Comparison of ENCODE assay signal across 8 mouse cellular contexts in genomic region chr5:23782051-23782810, GRCm38 (mm10). TPM values are rescaled to one million over a fixed set of nuclear protein-coding genes. Genes with fewer than 3 reads are reported as not detected.
DNase-seq lines count a peak whose midpoint lies in the region; ATAC-seq and TF ChIP-seq lines count a peak whose summit lies in the region.

No protein-coding gene starts in this region.

- H3K4me3 ChIP-seq in lung, embryonic 14.5 days (ENCODE audit: low read depth, low read length): peak overlapping the region; percentile 94
- H3K4me3 ChIP-seq in embryonic facial prominence, embryonic 14.5 days (ENCODE audit: low read depth, low read length): peak overlapping the region; percentile 92
- H3K4me3 ChIP-seq in limb, embryonic 11.5 days (ENCODE audit: low read depth, low read length): peak overlapping the region; percentile 80
- H3K4me3 ChIP-seq in stomach, embryonic 14.5 days (ENCODE audit: low read depth, low read length): peak overlapping the region; percentile 90

- H3K9me3 ChIP-seq in lung, embryonic 14.5 days (ENCODE audit: low read depth, low read length): no peaks in the 10 kb centered on the region
- H3K9me3 ChIP-seq in embryonic facial prominence, embryonic 14.5 days (ENCODE audit: control insufficient read depth, low read length): no peaks in the 10 kb centered on the region
- no peaks in the 10 kb centered on the region for H3K9me3 ChIP-seq in limb, embryonic 11.5 days (ENCODE audit: control insufficient read depth, low read length)
- no peaks in the 10 kb centered on the region for H3K9me3 ChIP-seq in stomach, embryonic 14.5 days (ENCODE audit: control insufficient read depth, low read depth, low read length)

- H3K27ac ChIP-seq in lung, embryonic 14.5 days (ENCODE audit: low read depth): no peak overlapping the region
- no peak overlapping the region for H3K27ac ChIP-seq in embryonic facial prominence, embryonic 14.5 days (replicated peaks; ENCODE audit: low read depth, low read length)
- no peak overlapping the region for H3K27ac ChIP-seq in limb, embryonic 11.5 days (replicated peaks; ENCODE audit: low read depth, low read length)
- no peak overlapping the region for H3K27ac ChIP-seq in stomach, embryonic 14.5 days (ENCODE audit: low read length)

- peak overlapping the region; percentile 87 for H3K9ac ChIP-seq in lung, embryonic 14.5 days
- H3K9ac ChIP-seq in embryonic facial prominence, embryonic 14.5 days (ENCODE audit: low read depth, low read length): peak overlapping the region; percentile 89
- H3K9ac ChIP-seq in limb, embryonic 11.5 days (ENCODE audit: low read length): peak overlapping the region; percentile 90
- H3K9ac ChIP-seq in stomach, embryonic 14.5 days (replicated peaks; ENCODE audit: low read depth, low read length): peak overlapping the region; percentile 78

- intact Hi-C loops in gastrocnemius, postnatal 36 days (cut with DNase I): no loop called here

- no peaks in the 10 kb centered on the region for H3K27me3 ChIP-seq in lung, embryonic 14.5 days (ENCODE audit: insufficient read depth, low read length)
- H3K27me3 ChIP-seq in embryonic facial prominence, embryonic 14.5 days (replicated peaks; ENCODE audit: control insufficient read depth, insufficient read depth, low read length): no peaks in the 10 kb centered on the region
- no peaks in the 10 kb centered on the region for H3K27me3 ChIP-seq in limb, embryonic 11.5 days (ENCODE audit: control insufficient read depth, insufficient read depth, low read length)
- no peaks in the 10 kb centered on the region for H3K27me3 ChIP-seq in stomach, embryonic 14.5 days (ENCODE audit: control insufficient read depth, insufficient read depth, low read length)

- no peak for TF ChIP-seq CTCF in lung, embryonic 14.5 days (IDR thresholded peaks at IDR 0.05; ENCODE audit: low read depth)

- DNase-seq in lung, embryonic 14.5 days: peak; percentile 57
- DNase-seq in lung, postnatal 10 days: no peak
- DNase-seq in embryonic facial prominence, embryonic 14.5 days (ENCODE audit: low spot score): no peak
- DNase-seq in limb, embryonic 11.5 days (ENCODE audit: low spot score): no peak
- no peak for DNase-seq in gastrocnemius, adult 8-10 months (ENCODE audit: low spot score in 2 of 2)
- DNase-seq in gastrocnemius, postnatal 36 days: no peak
- no peak for DNase-seq in adrenal gland, postnatal 4 days (ENCODE audit: low spot score in 2 of 2)

- peaks cover 5% of the 10 kb centered on the region; the same call in 1 of the 2 replicates for H3K4me1 ChIP-seq in lung, embryonic 14.5 days (ENCODE audit: insufficient read depth)
- H3K4me1 ChIP-seq in embryonic facial prominence, embryonic 14.5 days (ENCODE audit: control insufficient read depth, insufficient read depth, low read length): peaks cover 17% of the 10 kb centered on the region
- H3K4me1 ChIP-seq in limb, embryonic 11.5 days (ENCODE audit: control insufficient read depth, insufficient read depth, low read length): peaks cover 10% of the 10 kb centered on the region
- peaks cover 13% of the 10 kb centered on the region; the same call in 1 of the 2 replicates for H3K4me1 ChIP-seq in stomach, embryonic 14.5 days (ENCODE audit: control insufficient read depth, insufficient read depth, low read length)

- ATAC-seq in lung, embryonic 14.5 days (ENCODE audit: insufficient read depth): no peak
- no peak for ATAC-seq in embryonic facial prominence, embryonic 14.5 days (ENCODE audit: low read depth)
- ATAC-seq in limb, embryonic 11.5 days (ENCODE audit: insufficient number of reproducible peaks, low FRiP score, low TSS enrichment, low read depth): no peak
- ATAC-seq in stomach, embryonic 14.5 days (ENCODE audit: insufficient number of reproducible peaks, insufficient read depth, low FRiP score, low read depth): no peak

- H3K4me2 ChIP-seq in lung, embryonic 14.5 days: peak overlapping the region; percentile 61
- H3K4me2 ChIP-seq in embryonic facial prominence, embryonic 14.5 days (ENCODE audit: low read depth, low read length): peak overlapping the region; percentile 64
- peak overlapping the region; percentile 79 for H3K4me2 ChIP-seq in limb, embryonic 11.5 days (ENCODE audit: low read depth, severe bottlenecking)
- peak overlapping the region; percentile 70 for H3K4me2 ChIP-seq in stomach, embryonic 14.5 days (replicated peaks; ENCODE audit: low read depth, low read length)

- 37% methylated on average over 8 of the region's 8 CpGs for WGBS in lung, embryonic 14.5 days
- 39% methylated on average over 8 of the region's 8 CpGs for WGBS in embryonic facial prominence, embryonic 14.5 days
- WGBS in limb, embryonic 11.5 days: 45% methylated on average over 8 of the region's 8 CpGs
- 51% methylated on average over 8 of the region's 8 CpGs for WGBS in stomach, embryonic 14.5 days

- peaks cover 4% of the 10 kb centered on the region; the same call in 1 of the 2 replicates for H3K36me3 ChIP-seq in lung, embryonic 14.5 days (ENCODE audit: insufficient read depth)
- H3K36me3 ChIP-seq in embryonic facial prominence, embryonic 14.5 days (ENCODE audit: control insufficient read depth, insufficient read depth, low read length): peaks cover 8% of the 10 kb centered on the region; the same call in 1 of the 2 replicates
- H3K36me3 ChIP-seq in limb, embryonic 11.5 days (ENCODE audit: control insufficient read depth, insufficient read depth, low read length): no peaks in the 10 kb centered on the region
- H3K36me3 ChIP-seq in stomach, embryonic 14.5 days (ENCODE audit: control insufficient read depth, insufficient read depth, low read length): no peaks in the 10 kb centered on the region

RNA-seq across cellular contexts. Expression of gene Pus7, which starts 1.3 kb away (rescaled TPM):
- polyA plus RNA-seq in lung, embryonic 14.5 days (2014; fragmentation: Nextera tagmentation; extraction: Ambion mirVana): 34.1 and 37.2 TPM in 2 replicates
- 24.5 and 26.9 TPM in 2 replicates for polyA plus RNA-seq in embryonic facial prominence, embryonic 14.5 days (2014; fragmentation: Nextera tagmentation; extraction: Ambion mirVana)
- polyA plus RNA-seq in limb, embryonic 11.5 days (2014; fragmentation: Nextera tagmentation; extraction: Ambion mirVana): 34.5 and 38.2 TPM in 2 replicates
- 31.8 and 37.8 TPM in 2 replicates for polyA plus RNA-seq in stomach, embryonic 14.5 days (2014; fragmentation: Nextera tagmentation; extraction: Ambion mirVana)
- 10 to 100 TPM in 2 of 4 experiments, 1 to 10 TPM in 2; 8.4 to 14.4 (median 10.1) TPM for total RNA-seq in gastrocnemius, adult 8-10 months (2022)
- total RNA-seq in gastrocnemius, postnatal 36 days (2021): 10 to 100 TPM; 10.8 to 11.3 TPM
- 10 to 100 TPM; 26.2 to 28.0 TPM for total RNA-seq in adrenal gland, postnatal 4 days (2021)

RNA-seq across cellular contexts. Expression of gene Rint1, which starts 5.3 kb away (rescaled TPM):
- 28.1 and 32.7 TPM in 2 replicates for polyA plus RNA-seq in lung, embryonic 14.5 days (2014; fragmentation: Nextera tagmentation; extraction: Ambion mirVana)
- polyA plus RNA-seq in embryonic facial prominence, embryonic 14.5 days (2014; fragmentation: Nextera tagmentation; extraction: Ambion mirVana): 27.1 and 30.8 TPM in 2 replicates
- polyA plus RNA-seq in limb, embryonic 11.5 days (2014; fragmentation: Nextera tagmentation; extraction: Ambion mirVana): 31.2 and 33.6 TPM in 2 replicates
- polyA plus RNA-seq in stomach, embryonic 14.5 days (2014; fragmentation: Nextera tagmentation; extraction: Ambion mirVana): 35.5 and 35.6 TPM in 2 replicates
- total RNA-seq in gastrocnemius, adult 8-10 months (2022): 1 to 10 TPM; 7.1 to 9.2 (median 7.9) TPM
- total RNA-seq in gastrocnemius, postnatal 36 days (2021): 1 to 10 TPM; 6.3 to 7.0 TPM
- 10 to 100 TPM; 24.6 to 24.7 TPM for total RNA-seq in adrenal gland, postnatal 4 days (2021)
